ENCODE assay signal across 18 mouse cellular contexts in genomic region chr12:75645780-75646179, GRCm38 (mm10). TPM values are rescaled to one million over a fixed set of nuclear protein-coding genes. Genes with fewer than 3 reads are reported as not detected.
DNase-seq lines count a peak whose midpoint lies in the region; ATAC-seq and TF ChIP-seq lines count a peak whose summit lies in the region.
"Had no signal": no experiment of that assay in that cellular context is flagged by ENCODE, and none has a peak within 500 bp of the region (broad histone marks: within the 10 kb centered on the region; RNA-seq: fewer than 3 reads in every experiment).

No protein-coding gene starts in this region.

- WGBS in heart, postnatal 0 days = 79% methylated on average over 1 of the region's 1 CpGs
- 95% methylated on average over 1 of the region's 1 CpGs for WGBS in lung, adult 2 months

- no peak overlapping the region for H3K9ac ChIP-seq in heart, postnatal 0 days (replicated peaks; ENCODE audit: low read depth, low read length)
- H3K9ac ChIP-seq: heart, embryonic 15.5 days; hindbrain, embryonic 13.5 days; limb, embryonic 15.5 days had no signal

- ATAC-seq in heart, postnatal 0 days (ENCODE audit: insufficient read depth, low read depth) = no peak
- ATAC-seq in megakaryocyte-erythroid progenitor cell, adult 5-6 weeks (replicated peaks; ENCODE audit: low FRiP score, low TSS enrichment, poor library complexity, severe bottlenecking) = no peak
- ATAC-seq: CD4-positive, CD25-positive, alpha-beta regulatory T cell, adult 4 months had no signal

- no peak for DNase-seq in heart, postnatal 0 days (ENCODE audit: low spot score)
- no peak for DNase-seq in heart, postnatal 10 days
- no peak for DNase-seq in lung, adult 2 months
- no peak for DNase-seq in lung, postnatal 14 days
- DNase-seq in layer of hippocampus, adult 8-10 months (ENCODE audit: low spot score in 2 of 2) = no peak
- DNase-seq: kidney, adult 11 months; lung, postnatal 36 days; midbrain, embryonic 14.5 days; right cerebral cortex, postnatal 25 days; thymus, postnatal 25 days had no signal

- H3K9me3 ChIP-seq in heart, postnatal 0 days (replicated peaks; ENCODE audit: control insufficient read depth, low read length) = no peaks in the 10 kb centered on the region
- H3K9me3 ChIP-seq in E14TG2a.4 (ENCODE audit: low read length) = no peaks in the 10 kb centered on the region
- H3K9me3 ChIP-seq: forebrain, embryonic 10.5 days; heart, embryonic 15.5 days; hindbrain, embryonic 13.5 days; limb, embryonic 15.5 days had no signal

- H3K4me1 ChIP-seq in heart, postnatal 0 days (ENCODE audit: control insufficient read depth, insufficient read depth) = no peaks in the 10 kb centered on the region
- no peaks in the 10 kb centered on the region for H3K4me1 ChIP-seq in lung, adult 2 months (ENCODE audit: control insufficient read depth, insufficient read depth, low read length)
- H3K4me1 ChIP-seq in E14TG2a.4 (replicated peaks; ENCODE audit: low read depth, low read length) = peaks cover 29% of the 10 kb centered on the region
- H3K4me1 ChIP-seq in cortical plate, adult 2 months (ENCODE audit: control insufficient read depth, insufficient read depth, low read length) = peaks cover 2% of the 10 kb centered on the region; the same call in 1 of the 2 replicates

- no peak overlapping the region for H3K4me3 ChIP-seq in heart, postnatal 0 days (ENCODE audit: low read depth, low read length)
- H3K4me3 ChIP-seq in lung, adult 2 months (replicated peaks; ENCODE audit: extremely low read depth, low read depth, low read length) = no peak overlapping the region
- no peak overlapping the region for H3K4me3 ChIP-seq in E14TG2a.4 (replicated peaks; ENCODE audit: low read length)
- H3K4me3 ChIP-seq in cortical plate, adult 2 months (ENCODE audit: insufficient read depth, low read length) = no peak overlapping the region
- H3K4me3 ChIP-seq: forebrain, embryonic 10.5 days; heart, embryonic 15.5 days; hindbrain, embryonic 13.5 days; limb, embryonic 15.5 days had no signal

- H3K27me3 ChIP-seq in heart, postnatal 0 days (ENCODE audit: control insufficient read depth, insufficient read depth, low read length) = no peaks in the 10 kb centered on the region
- H3K27me3 ChIP-seq in E14TG2a.4 (ENCODE audit: insufficient read depth, low read length) = no peaks in the 10 kb centered on the region
- H3K27me3 ChIP-seq: heart, embryonic 15.5 days; hindbrain, embryonic 13.5 days; limb, embryonic 15.5 days had no signal

- no peak overlapping the region for H3K27ac ChIP-seq in heart, postnatal 0 days (ENCODE audit: low read depth)
- no peak overlapping the region for H3K27ac ChIP-seq in cortical plate, adult 2 months (ENCODE audit: insufficient read depth, low read length)
- H3K27ac ChIP-seq: forebrain, embryonic 10.5 days; heart, embryonic 15.5 days; hindbrain, embryonic 13.5 days; limb, embryonic 15.5 days had no signal

- intact Hi-C loops in heart, postnatal 10 days (cut with DNase I) = no loop called here

- peak; percentile 23 for TF ChIP-seq CTCF in heart, postnatal 0 days (IDR thresholded peaks at IDR 0.05; ENCODE audit: low read depth)
- TF ChIP-seq CTCF in lung, adult 2 months (IDR thresholded peaks at IDR 0.05; ENCODE audit: insufficient read depth, low read length) = 0 out of 2 replicates have a peak, but pooled peaks have one; percentile 7
- TF ChIP-seq CTCF in E14TG2a.4 (conservative IDR thresholded peaks at IDR 0.05; ENCODE audit: low read length) = peak; percentile 33; the same call in 1 of the 2 replicates
- peak; percentile 21; the same call in 1 of the 2 replicates for TF ChIP-seq CTCF in cortical plate, adult 2 months (IDR thresholded peaks at IDR 0.05; ENCODE audit: extremely low read depth, insufficient read depth, low read length)

- TF ChIP-seq EP300 in heart, postnatal 0 days (IDR thresholded peaks at IDR 0.05; ENCODE audit: low read depth) = no peak

- H3K36me3 ChIP-seq in heart, postnatal 0 days (replicated peaks; ENCODE audit: control insufficient read depth, insufficient read depth, low read length) = no peaks in the 10 kb centered on the region
- peaks cover 42% of the 10 kb centered on the region for H3K36me3 ChIP-seq in E14TG2a.4 (ENCODE audit: insufficient read depth, low read length)
- H3K36me3 ChIP-seq: heart, embryonic 15.5 days; hindbrain, embryonic 13.5 days; limb, embryonic 15.5 days had no signal

- no peak overlapping the region for H3K4me2 ChIP-seq in heart, postnatal 0 days (ENCODE audit: low read depth, low read length)
- H3K4me2 ChIP-seq: heart, embryonic 15.5 days; hindbrain, embryonic 13.5 days; limb, embryonic 15.5 days had no signal

- no peak for TF ChIP-seq POLR2A in lung, adult 2 months (IDR thresholded peaks at IDR 0.05; ENCODE audit: borderline replicate concordance, extremely low read depth, low read depth, low read length)
- no peak for TF ChIP-seq POLR2A in cortical plate, adult 2 months (IDR thresholded peaks at IDR 0.05; ENCODE audit: extremely low read depth, insufficient read depth, low read length)

RNA-seq across cellular contexts. Expression of gene Wdr89, which starts 23.6 kb away (rescaled TPM):
- 3.7 and 3.9 TPM in 2 replicates for total RNA-seq in heart, postnatal 0 days (2014; rRNA removed; ENCODE audit: low replicate concordance)
- 4.6 and 5.3 TPM in 2 replicates for polyA plus RNA-seq in heart, postnatal 0 days (2015; fragmentation: Nextera tagmentation; extraction: Ambion mirVana)
- total RNA-seq in heart, postnatal 10 days (2021) = 1 to 10 TPM; 2.5 to 3.6 TPM
- 1.3 and 2.0 TPM in 2 replicates for polyA plus RNA-seq in lung, adult 2 months (2012; rRNA removed)
- 7.0 and 7.5 TPM in 2 replicates for polyA plus RNA-seq in cortical plate, adult 2 months (2012; rRNA removed)
- 12.5 and 12.8 TPM in 2 replicates for total RNA-seq in megakaryocyte-erythroid progenitor cell, adult 5-6 weeks (2014; fragmentation: Nextera tagmentation)
- total RNA-seq in megakaryocyte-erythroid progenitor cell, adult 5-6 weeks (2017) = 15.8 and 21.7 TPM in 2 replicates
- total RNA-seq in layer of hippocampus, adult 8-10 months (2022) = 1 to 10 TPM; 3.3 to 4.0 (median 3.5) TPM

RNA-seq across cellular contexts. Expression of gene Ppp2r5e, which starts 49.7 kb away (rescaled TPM):
- total RNA-seq in heart, postnatal 0 days (2014; rRNA removed; ENCODE audit: low replicate concordance) = 7.5 and 11.5 TPM in 2 replicates
- polyA plus RNA-seq in heart, postnatal 0 days (2015; fragmentation: Nextera tagmentation; extraction: Ambion mirVana) = 7.5 and 9.5 TPM in 2 replicates
- total RNA-seq in heart, postnatal 10 days (2021) = 10 to 100 TPM; 35.4 to 36.9 TPM
- polyA plus RNA-seq in lung, adult 2 months (2012; rRNA removed) = 13.8 and 23.3 TPM in 2 replicates
- polyA plus RNA-seq in cortical plate, adult 2 months (2012; rRNA removed) = 34.9 and 35.7 TPM in 2 replicates
- total RNA-seq in megakaryocyte-erythroid progenitor cell, adult 5-6 weeks (2014; fragmentation: Nextera tagmentation) = 26.7 and 35.4 TPM in 2 replicates
- total RNA-seq in megakaryocyte-erythroid progenitor cell, adult 5-6 weeks (2017) = 14.3 and 14.7 TPM in 2 replicates
- 10 to 100 TPM; 71.9 to 77.1 (median 76.4) TPM for total RNA-seq in layer of hippocampus, adult 8-10 months (2022)
